20 mouse cellular contexts compared by ENCODE assay signal in the genomic region with DNA sequence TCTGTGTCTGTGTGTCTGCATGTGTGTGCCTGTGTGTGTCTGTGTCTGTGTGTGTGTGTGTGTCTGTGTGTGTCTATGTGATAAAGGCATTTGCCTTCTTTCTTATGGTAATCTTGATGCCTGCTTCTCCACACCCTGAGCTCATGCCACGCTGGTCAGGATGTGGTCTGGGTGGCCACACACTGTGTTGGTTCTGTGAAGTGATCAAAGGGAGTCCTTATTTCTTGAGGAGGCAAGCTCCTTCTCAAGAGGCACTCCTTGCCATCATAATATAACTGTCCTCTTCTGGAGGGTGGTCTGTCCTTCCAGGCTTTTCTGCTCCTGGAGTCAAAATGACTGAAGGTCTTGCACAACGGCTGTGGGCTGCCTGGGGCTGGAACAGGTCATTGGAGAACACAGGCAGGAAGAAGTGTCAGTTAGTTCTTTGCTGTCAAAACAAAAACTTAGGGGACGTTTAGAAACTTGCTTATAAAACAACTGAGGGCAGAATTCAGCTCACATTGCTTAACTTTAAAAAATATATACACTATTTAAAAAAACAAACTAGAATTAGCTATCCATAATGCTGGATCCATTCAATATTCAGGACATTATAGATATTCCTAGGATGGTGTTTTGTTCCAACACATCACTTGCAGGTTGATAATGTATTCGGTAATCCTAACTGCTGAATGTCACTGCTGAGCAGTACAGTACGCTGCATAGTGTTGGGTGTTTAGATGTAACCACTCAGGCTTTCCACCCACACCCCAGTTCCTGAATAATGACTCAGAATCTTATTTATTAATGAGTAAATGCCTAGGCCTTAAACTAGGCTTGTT. TPM values are rescaled to one million over a fixed set of nuclear protein-coding genes. Genes with fewer than 3 reads are reported as not detected.
DNase-seq lines count a peak whose midpoint lies in the region; ATAC-seq and TF ChIP-seq lines count a peak whose summit lies in the region.
"Had no signal": no experiment of that assay in that cellular context is flagged by ENCODE, and none has a peak within 500 bp of the region (broad histone marks: within the 10 kb centered on the region; RNA-seq: fewer than 3 reads in every experiment).

No protein-coding gene starts in this region.

- intact Hi-C loops in heart, postnatal 10 days (cut with DNase I): no loop called here

- DNase-seq in CD4-positive helper T cell, adult 2 months (ENCODE audit: low read depth, low spot score): peak; percentile 30
- no peak for DNase-seq in Patski (ENCODE audit: low read depth, low spot score)
- no peak for DNase-seq in layer of hippocampus, adult 9-10 months (ENCODE audit: low spot score)
- no peak for DNase-seq in frontal cortex, postnatal 10 days (ENCODE audit: low spot score in 2 of 2)
- no peak for DNase-seq in heart, postnatal 10 days
- DNase-seq: adrenal gland, adult 8-10 months; cerebellum, postnatal 14 days; gastrocnemius, postnatal 25 days; lung, adult 2 months; right cerebral cortex, postnatal 14 days; spleen, adult 18-20 months had no signal

- peak; percentile 57 for ATAC-seq in Patski
- peak; percentile 76 to 85 for ATAC-seq in hematopoietic stem cell, adult 5-6 weeks (replicated peaks in 1 of 2; ENCODE audit: insufficient read depth in 1 of 2, low FRiP score in 2 of 2, low TSS enrichment in 1 of 2, low read depth in 1 of 2, poor library complexity in 2 of 2, severe bottlenecking in 2 of 2)
- peak; percentile 60 for ATAC-seq in monocyte, adult 5-6 weeks (replicated peaks; ENCODE audit: insufficient number of reproducible peaks, low FRiP score, low TSS enrichment, poor library complexity, severe bottlenecking)
- ATAC-seq: intestine, embryonic 16.5 days; liver, embryonic 12.5 days had no signal

- CTCF ChIA-PET in Patski (lab: Charles Lee): interaction anchor here (0.7 to 1.6 kb wide), 3 partner anchors 19 to 181 kb away, joined by 3 read pairs; no protein-coding TSS in a partner anchor

- no peak for TF ChIP-seq CTCF in Patski (IDR thresholded peaks at IDR 0.05)

- no peaks in the 10 kb centered on the region for H3K27me3 ChIP-seq in Patski
- H3K27me3 ChIP-seq: embryonic facial prominence, embryonic 15.5 days; forebrain, embryonic 12.5 days; kidney, embryonic 15.5 days; limb, embryonic 12.5 days; liver, embryonic 12.5 days; midbrain, embryonic 12.5 days had no signal

- in situ Hi-C loops in Patski (cut with MboI; ENCODE audit: low pct_unique_long_range_greater_than_20kb): no loop called here

- POLR2A ChIA-PET in Patski (lab: Charles Lee): interaction anchor here (1.4 to 1.9 kb wide), 2 partner anchors 13 to 21 kb away, joined by 4 to 5 read pairs; no protein-coding TSS in a partner anchor

RNA-seq across cellular contexts. Expression of a gene that starts 50.3 kb away (rescaled TPM):
- polyA plus RNA-seq in Patski (2021): 100 TPM
- 206 and 249 TPM in 2 replicates for total RNA-seq in hematopoietic stem cell, adult 5-6 weeks (2017)
- total RNA-seq in monocyte, adult 5-6 weeks (2017): 194 to 214 TPM (median 195 TPM) in 3 replicates
- total RNA-seq in heart, postnatal 10 days (2021): 10 to 100 TPM; 55.5 to 65.4 TPM
